Mouse (Mus musculus) spleen, adult 18-20 months (tissue): ENCODE measurements around the gene Gm44965.
A peak's percentile ranks its signal among the peaks of the same experiment; 100 is the strongest.
"Not testable (repeated sequence)": the region's sequence is repeated elsewhere in the genome, so short reads cannot be mapped to it uniquely, and the experiment has no call there.

Source experiments
- DNase-seq, 2 experiments: peaks; one replicate each; pipeline ENCODE4 v3.0.0; 2022; ENCODE audit warnings: mixed read lengths in 2 of 2

Gm44965 gene

DNA sequence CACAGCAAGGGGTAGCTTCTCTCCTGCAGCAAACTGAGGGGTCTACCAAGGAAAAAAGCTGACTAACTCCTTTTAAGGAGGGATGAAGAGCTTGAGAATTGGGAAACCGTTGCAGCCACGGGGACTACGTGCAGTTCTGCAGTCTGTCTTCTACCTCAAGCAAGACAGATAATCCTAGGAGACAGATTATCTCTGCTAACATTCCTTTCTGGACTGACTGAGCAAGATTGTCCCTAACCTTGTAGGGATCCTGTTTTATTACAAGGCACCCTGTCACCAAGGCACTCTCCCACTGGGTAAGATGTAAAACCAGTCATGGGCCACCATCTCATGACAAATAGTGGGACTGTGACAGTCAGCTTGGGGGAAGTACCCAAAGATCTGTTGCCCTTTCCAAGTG lies 12.5 kb upstream of the Gm44965 start:
- no peak for DNase-seq

- no peak for DNase-seq
Measured at GRCm38 (mm10) chr6:48582037-48582436, 11.7 kb upstream of the Gm44965 start.

DNA sequence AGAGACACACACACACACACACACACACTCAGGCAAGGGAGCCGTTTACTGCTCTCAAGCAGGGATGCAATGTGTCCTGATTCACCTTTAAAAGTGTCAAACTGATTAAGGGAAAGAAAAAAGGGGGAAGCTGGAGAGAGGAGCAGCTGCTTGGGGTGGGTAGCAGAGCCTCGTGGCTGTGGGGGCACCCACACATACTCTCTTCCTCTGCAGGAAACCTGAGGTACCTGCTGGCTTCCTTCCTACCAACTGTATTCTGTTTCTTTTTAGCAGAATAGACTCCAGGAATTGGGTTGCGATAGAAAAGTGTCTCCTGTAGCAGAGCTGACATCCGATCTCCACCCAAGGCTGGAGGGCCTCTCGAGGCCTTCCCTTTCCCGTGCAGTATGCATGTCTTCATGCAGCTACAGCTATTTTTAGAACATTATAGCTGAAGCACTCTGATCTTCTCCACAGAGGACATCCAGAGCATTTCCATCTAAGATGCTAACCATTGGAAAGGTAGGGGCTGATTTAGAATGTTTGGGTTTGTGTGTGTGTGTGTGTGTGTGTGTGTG lies 4.5 kb upstream of the Gm44965 start, which contains the start of gene Gm45021:
Gene Gm45021 (plus strand): TSS at position 417 of the 557 bp plus-strand sequence.
- no peak for DNase-seq

DNA sequence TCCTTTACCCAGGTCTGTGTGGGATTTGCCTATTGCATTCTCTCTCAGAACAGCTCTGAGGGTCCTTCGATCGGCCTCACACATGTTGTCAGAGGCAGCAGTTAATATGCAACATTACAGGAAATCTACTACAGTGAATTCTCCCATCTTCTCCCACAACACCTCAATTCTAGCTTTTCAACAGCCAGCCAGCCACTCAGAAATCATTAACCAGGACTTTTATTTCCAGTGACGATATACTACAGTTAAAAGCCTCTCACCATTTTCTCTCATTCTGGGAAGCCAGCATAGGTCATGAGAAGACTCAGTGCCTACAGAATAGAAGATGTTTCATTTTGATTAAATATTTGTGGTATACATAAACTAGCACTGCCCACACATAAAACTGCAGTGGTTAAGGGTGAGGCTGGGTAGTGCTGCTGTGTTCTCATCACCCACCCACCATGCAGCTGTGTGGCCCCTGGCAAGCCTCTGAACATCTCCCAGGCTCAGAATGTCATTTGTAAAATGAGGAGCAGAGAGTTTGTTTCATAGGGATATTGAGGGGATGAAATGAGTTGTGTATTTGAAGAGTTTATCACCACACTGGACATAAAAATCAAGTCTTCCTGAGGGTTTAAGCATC lies 2.4 kb upstream of the Gm44965 start:
- no peak for DNase-seq

DNA sequence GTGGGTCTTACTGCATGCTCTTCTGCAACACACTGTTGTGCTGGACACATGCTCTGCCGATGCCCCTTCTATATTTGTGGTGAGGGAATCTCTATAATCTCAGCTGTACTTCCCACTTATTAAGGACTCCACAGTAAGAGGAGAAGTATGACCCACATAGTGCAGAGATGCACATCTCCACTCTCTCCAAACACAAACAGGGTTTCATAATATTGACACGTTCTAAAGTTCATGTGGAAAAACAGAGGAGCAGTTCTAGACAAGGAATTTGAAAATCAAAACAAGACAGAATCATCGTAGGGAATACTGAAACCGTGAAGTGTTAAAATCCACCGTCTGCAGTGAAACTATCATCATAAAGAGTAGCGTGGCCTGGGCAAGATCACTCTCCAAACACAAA lies 1.9 kb upstream of the Gm44965 start:
- no peak for DNase-seq

GRCm38 (mm10) chr6:48594043-48594738 lies 450 bp downstream of the Gm44965 start:
- DNase-seq = no peak

DNA sequence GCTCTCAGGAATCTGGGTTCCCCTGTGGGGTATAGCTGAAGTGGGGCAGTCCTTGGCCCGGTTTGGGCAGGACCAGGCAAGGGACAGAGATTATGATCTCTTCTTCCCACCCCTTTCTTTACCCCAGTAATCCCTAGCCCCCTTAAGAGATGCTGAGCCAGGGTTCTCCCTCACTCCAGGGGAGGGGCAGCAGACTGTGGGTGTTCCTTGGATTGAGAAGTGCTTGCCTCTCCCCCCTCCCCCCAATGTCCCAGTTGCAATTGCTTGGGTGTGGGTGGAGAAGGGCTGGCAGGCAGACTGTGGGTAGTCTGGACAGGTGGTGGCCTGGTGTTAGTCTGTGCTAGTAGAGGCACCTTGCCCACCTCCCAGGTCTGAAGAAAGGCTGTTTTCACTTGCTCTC lies 1.5 kb downstream of the Gm44965 start:
- DNase-seq = no peak

DNA sequence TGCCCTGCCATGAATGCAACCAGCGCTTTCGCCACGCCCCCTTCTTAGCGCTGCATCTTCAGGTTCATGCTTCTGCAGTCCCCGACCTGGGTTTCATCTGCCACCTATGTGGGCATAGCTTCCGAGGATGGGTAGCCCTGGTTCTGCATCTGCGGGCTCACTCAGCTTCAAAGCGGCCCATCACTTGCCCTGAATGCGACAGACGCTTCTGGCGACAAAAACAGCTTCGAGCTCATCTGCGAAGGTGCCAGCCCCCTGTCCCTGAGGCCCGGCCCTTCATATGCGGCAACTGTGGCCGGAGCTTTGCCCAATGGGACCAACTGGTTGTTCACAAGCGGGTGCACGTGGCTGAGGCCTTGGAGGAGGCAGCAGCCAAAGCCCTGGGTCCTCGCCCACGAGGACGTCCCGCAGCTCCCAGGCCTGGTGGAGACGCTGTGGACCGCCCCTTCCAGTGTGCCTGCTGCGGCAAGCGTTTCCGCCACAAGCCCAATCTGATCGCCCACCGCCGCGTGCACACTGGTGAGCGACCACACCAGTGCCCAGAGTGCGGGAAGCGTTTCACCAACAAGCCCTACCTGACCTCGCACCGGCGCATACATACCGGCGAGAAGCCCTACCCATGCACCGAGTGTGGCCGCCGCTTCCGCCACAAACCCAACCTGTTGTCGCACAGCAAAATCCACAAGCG lies 2.9 kb downstream of the Gm44965 start:
- no peak for DNase-seq

DNA sequence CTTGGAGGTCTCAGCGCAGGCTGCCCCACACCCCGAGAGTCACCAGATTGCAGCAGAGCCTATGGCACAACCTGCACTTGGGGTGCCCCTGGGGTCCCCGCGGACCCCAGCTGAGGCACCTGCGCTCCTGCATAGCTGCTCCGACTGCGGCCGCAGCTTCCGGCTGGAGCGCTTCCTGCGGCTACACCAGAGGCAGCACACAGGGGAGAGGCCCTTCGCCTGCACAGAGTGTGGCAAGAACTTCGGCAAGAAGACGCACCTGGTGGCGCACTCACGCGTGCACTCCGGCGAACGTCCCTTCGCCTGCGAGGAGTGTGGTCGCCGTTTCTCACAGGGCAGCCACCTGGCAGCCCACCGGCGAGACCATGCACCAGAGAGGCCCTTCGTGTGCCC lies 3.5 kb downstream of the Gm44965 start:
- no peak for DNase-seq

GRCm38 (mm10) chr6:48600594-48600993 lies 6.9 kb downstream of the Gm44965 start:
- DNase-seq = no peak

DNA sequence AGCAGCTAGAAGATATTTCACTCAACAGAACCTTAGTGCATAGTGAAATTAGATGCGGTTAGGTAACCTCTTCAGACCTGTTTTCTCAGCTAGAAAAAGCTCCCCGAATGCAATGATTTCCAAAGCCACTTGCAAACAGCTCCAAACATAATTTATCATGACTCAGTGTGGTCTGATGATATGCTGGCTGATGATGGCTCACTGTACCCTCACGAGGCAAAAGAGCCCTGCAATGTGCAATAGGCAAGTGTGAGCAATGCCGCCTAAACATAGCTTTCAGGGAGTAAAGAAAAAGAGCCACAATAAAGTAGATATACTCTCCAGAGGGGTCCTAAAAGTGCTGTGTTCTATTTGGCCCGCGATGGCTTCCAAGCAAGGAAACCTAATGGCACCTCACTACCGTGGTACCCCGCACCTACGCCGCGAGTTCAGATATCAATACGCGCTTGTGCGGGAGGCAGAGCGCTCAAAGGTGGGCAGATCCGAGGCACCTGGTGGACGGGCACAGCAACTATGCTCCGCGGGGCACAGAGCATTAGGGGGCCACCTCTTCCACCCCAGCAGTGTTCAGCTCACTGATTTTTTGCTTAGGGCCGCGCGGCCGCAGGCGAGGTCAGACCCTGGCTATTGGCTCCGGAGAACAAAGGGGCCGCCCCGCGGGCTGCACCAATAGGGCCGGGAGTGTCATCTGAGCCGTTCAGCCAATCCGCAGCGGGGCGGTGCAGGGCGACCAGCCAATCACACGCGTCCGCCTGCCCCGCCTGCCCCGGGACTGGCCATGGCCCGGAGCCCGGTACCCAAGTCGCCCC lies 7.7 kb downstream of the Gm44965 start, which contains the start of gene Zfp775:
Gene Zfp775 (plus strand): TSS at position 793 of the 809 bp plus-strand sequence.
- peak; percentile 88 to 91 for DNase-seq

DNA sequence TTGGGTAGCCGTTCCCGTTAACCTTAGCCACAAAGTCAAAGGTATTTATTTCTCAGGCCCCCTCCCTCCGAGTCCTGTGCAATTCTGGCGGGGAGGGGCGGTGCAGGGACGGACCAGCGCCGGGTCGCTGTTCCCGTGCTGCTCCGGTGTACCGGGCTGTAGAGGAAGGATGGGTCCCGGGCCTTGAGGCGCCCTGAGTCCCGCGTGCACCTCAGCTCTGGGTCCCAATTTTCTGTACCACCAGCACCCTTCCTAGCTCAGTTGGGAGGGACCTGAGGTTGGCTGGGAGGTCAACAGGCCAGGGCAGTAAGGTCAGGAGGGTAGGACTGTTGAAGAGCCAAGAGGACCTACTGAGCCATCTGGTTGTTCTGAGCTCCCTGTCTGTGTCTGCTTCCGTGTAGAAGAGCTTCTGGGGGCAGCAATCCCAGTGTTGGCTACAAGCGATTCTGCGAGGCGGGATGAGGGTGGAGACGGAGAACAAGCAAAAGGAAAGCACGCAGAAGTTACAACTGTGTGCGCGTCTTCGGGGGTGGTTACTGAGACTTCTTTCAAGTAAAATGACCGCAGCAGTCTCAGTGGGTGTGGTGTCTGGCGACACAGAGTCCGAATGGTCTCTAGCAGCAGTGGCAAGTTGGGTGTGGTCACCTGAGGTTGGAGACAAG lies 8.5 kb downstream of the Gm44965 start:
- no peak for DNase-seq

- DNase-seq = no peak
Measured at GRCm38 (mm10) chr6:48608124-48608523, 14.4 kb downstream of the Gm44965 start.

GRCm38 (mm10) chr6:48609512-48609911 lies 15.8 kb downstream of the Gm44965 start:
- no peak for DNase-seq

- no peak for DNase-seq
Measured at GRCm38 (mm10) chr6:48610657-48611056, 16.9 kb downstream of the Gm44965 start.

DNA sequence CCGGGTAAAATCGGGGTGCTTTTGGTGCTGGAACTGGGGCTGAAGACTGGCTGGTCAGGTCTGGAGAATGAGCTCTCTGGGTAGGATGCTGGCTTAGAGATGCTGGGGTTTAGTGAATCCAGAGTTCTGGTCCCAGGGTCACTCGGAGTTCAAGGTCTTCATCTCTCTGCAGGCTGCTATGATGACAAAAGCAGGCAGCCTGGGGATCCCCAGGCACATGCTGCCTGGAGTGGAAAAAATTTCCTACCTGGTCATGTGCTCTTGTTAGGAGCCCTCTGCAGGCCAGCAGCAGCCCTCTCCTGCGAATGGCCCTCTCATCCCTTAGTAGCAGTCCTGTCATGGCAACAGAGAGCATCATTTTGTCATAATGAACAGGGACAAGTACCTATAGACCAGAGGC lies 19.7 kb downstream of the Gm44965 start:
- no peak for DNase-seq

- DNase-seq = no peak
Measured at GRCm38 (mm10) chr6:48614756-48615155, 21.0 kb downstream of the Gm44965 start.

DNA sequence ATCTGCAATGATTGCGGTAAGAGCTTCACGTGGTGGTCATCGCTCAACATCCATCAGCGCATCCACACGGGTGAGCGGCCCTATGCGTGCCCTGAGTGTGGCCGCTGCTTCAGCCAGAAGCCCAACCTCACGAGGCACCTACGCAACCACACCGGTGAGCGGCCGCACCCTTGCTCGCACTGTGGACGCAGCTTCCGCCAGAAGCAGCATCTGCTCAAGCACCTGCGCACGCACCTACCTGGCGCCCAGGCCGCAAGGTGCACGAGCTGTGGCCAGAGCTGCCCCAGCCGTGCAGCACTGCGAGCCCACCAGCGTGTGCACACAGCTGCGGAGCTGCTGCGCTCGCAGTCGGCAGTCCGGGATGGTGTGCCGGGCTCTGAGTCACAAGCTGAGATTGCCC lies 26.3 kb downstream of the Gm44965 start:
- no peak for DNase-seq

GRCm38 (mm10) chr6:48622186-48622843 lies 28.6 kb downstream of the Gm44965 start:
- not testable (repeated sequence) for DNase-seq

DNA sequence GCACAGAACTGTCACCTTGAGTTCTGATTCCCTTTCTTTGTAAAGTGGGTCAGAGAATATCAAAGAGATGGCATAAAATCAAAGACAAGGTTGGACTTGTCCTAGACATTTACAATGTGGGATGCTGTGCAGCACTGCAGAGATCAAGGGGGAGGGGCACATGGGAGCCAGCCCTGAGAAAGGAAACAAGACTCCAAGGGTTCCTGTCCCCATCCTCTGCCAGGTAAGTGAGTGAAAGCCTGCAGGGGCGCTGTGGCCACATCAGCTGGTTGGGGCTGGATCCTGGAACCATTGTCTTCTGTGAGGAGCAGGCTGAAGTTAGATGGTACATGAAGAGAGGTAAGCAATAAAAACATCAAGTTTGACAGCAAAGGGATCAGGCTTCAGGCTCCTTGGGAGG lies 29.7 kb downstream of the Gm44965 start:
- no peak for DNase-seq

GRCm38 (mm10) chr6:48626464-48626863 lies 32.7 kb downstream of the Gm44965 start, which contains the start of gene AI854703:
AI854703 (plus strand) TSS chr6:48626764.
- DNase-seq = no peak

GRCm38 (mm10) chr6:48626984-48627383 lies 33.2 kb downstream of the Gm44965 start:
- DNase-seq = no peak
